Mouse (Mus musculus) lung, embryonic 15.5 days (tissue): Measurements from ENCODE around the gene Ttll1. TPM values are rescaled to one million over a fixed set of nuclear protein-coding genes. Genes with fewer than 3 reads are reported as not detected.
"Not testable (repeated sequence)": the region's sequence is repeated elsewhere in the genome, so short reads cannot be mapped to it uniquely, and the experiment has no call there.

Experiments used
- ATAC-seq: fragments of 200-750 bp; cut with Nextera tagmentation; 2 replicates; pipeline ENCODE4 v1.8.0; 2017; ENCODE audit warnings: moderate number of reproducible peaks, borderline replicate concordance; ENCODE audit not compliant: low FRiP score, low TSS enrichment; ENCODE audit errors: extremely low read depth
- H3K27ac ChIP-seq: fragments of 300-500 bp; sonication (generic); 2 replicates; pipeline ENCODE4 v1.5.1; 2015; ENCODE audit warnings: moderate library complexity, mild to moderate bottlenecking, inconsistent platforms
- H3K27me3 ChIP-seq: fragments of 300-500 bp; sonication (generic); 2 replicates; pipeline ENCODE4 v1.6.1; 2015; ENCODE audit warnings: inconsistent platforms
- H3K36me3 ChIP-seq: fragments of 300-500 bp; sonication (generic); 2 replicates; pipeline ENCODE4 v1.6.1; 2015; ENCODE audit warnings: inconsistent platforms
- H3K4me1 ChIP-seq: fragments of 300-500 bp; sonication (generic); 2 replicates; pipeline ENCODE4 v1.6.1; 2015; ENCODE audit warnings: inconsistent platforms
- H3K4me2 ChIP-seq: fragments of 300-500 bp; sonication (generic); 2 replicates; pipeline ENCODE4 v1.6.1; 2015; ENCODE audit warnings: inconsistent platforms, mild to moderate bottlenecking, moderate library complexity
- H3K4me3 ChIP-seq: fragments of 300-500 bp; sonication (generic); 2 replicates; pipeline ENCODE4 v1.5.1; 2015; ENCODE audit warnings: mild to moderate bottlenecking, inconsistent platforms
- H3K9ac ChIP-seq: fragments of 300-500 bp; sonication (generic); 2 replicates; pipeline ENCODE4 v1.6.1; 2015; ENCODE audit warnings: inconsistent platforms
- H3K9me3 ChIP-seq: fragments of 300-500 bp; sonication (generic); 2 replicates; pipeline ENCODE4 v1.6.1; 2016; ENCODE audit warnings: inconsistent platforms
- WGBS: fragments of 180-500 bp; shearing (Covaris S2); methylation state at CpG from one replicate; pipeline ENCODE4 v1.1.7; 2015; 5-methylcytosine and 5-hydroxymethylcytosine counted together
- polyA plus RNA-seq: library from polyadenylated mRNA; unstranded; fragments of >200 nt; fragmentation: Nextera tagmentation; extraction: Ambion mirVana; gene quantifications from 2 replicates; pipeline ENCODE4 v1.2.1, GENCODE M21; 2015

Gene Ttll1
- polyA plus RNA-seq, 1 experiment from 2014 or later = 23.1 TPM

GRCm38 (mm10) chr15:83463369-83464082 is 47.2 kb downstream of the Ttll1 start:
- Histone ChIP-seq H3K4me2 (peak overlapping the region; percentile 73), H3K9me3 (no peaks in the 10 kb centered on the region), H3K4me1 (peaks cover 18% of the 10 kb centered on the region), H3K36me3 (no peaks in the 10 kb centered on the region), H3K4me3 (peak overlapping the region; percentile 74), H3K27ac (peak overlapping the region; percentile 77; the same call in 1 of the 2 replicates), H3K9ac (peak overlapping the region; percentile 79), H3K27me3 (no peaks in the 10 kb centered on the region)
- WGBS = 3% methylated on average over 17 of the region's 17 CpGs
- ATAC-seq = no peak

DNA sequence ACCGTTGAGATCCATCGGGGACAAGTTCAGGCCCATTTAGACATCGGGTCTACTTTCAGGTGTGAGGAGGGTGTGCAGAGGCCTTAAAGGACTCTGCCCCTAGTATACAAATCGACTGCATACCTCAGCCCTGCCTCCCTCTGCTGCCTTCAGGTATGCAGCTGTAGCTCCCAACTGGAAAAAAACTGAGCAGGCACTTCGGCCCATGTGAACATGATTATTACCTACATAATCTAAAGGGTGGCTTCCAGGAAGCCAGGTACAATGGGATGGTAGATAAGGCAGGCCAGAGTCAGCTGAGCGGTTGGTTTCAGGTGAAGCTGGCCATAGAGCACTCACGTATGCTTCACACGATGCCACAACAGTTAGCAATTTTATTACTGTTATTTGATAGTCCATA is 48.3 kb downstream of the Ttll1 start:
- not testable (repeated sequence) for H3K9ac ChIP-seq, H3K27ac ChIP-seq, H3K4me3 ChIP-seq, H3K36me3 ChIP-seq, ATAC-seq, H3K9me3 ChIP-seq, H3K27me3 ChIP-seq
- Histone ChIP-seq H3K4me2 (peak overlapping the region; percentile 73; the same call in 1 of the 2 replicates), H3K4me1 (peaks cover 18% of the 10 kb centered on the region)
- WGBS = 84% methylated on average over 8 of the region's 8 CpGs

DNA sequence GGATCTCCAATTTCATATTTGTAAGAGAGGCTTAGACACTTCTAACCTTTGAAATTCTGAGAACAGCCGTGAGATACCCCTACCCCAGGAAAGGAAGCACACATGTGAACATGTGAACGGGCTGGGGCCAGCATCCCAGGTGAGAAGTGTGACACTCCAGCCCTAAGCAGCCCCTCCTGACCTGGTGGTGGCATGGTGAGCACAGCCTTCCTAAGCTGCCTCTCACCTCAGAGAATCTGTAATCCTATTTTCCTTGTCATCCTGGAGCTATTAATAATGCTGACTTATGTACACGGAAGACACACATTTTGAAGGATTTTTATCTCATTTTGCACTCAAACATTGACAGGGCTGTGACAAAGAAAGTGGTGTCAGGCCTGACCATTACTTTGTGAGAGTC is 49.8 kb downstream of the Ttll1 start:
- Histone ChIP-seq H3K9ac (no peak overlapping the region), H3K9me3 (no peaks in the 10 kb centered on the region), H3K36me3 (no peaks in the 10 kb centered on the region), H3K4me1 (peaks cover 18% of the 10 kb centered on the region), H3K4me3 (no peak overlapping the region), H3K27ac (no peak overlapping the region), H3K27me3 (no peaks in the 10 kb centered on the region), H3K4me2 (no peak overlapping the region)
- ATAC-seq = no peak
- WGBS = 66% methylated on average over 3 of the region's 3 CpGs

DNA sequence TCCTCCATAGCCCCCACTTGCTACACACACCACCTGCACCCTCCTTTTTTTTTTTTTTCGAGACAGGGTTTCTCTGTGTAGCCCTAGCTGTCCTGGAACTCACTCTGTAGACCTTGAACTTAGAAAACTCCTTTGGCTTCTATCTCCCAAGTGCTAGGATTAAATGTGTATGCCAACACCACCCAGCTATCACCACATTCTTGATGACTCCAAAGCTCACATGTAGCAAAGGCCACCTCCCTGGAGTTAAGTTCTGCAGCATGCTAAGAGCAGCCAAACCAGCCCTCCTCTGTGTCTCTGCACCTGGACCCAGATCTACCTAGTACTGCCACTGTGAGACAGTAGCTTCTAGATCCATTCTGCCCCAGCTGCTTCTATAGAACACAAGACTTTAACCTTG is 53.2 kb downstream of the Ttll1 start:
- no peaks in the 10 kb centered on the region for H3K9me3 ChIP-seq
- H3K4me3 ChIP-seq = no peak overlapping the region
- H3K27ac ChIP-seq = no peak overlapping the region
- ATAC-seq = no peak
- no peaks in the 10 kb centered on the region for H3K27me3 ChIP-seq
- 79% methylated on average over 1 of the region's 1 CpGs for WGBS
- H3K36me3 ChIP-seq = no peaks in the 10 kb centered on the region
- H3K4me2 ChIP-seq = no peak overlapping the region
- H3K9ac ChIP-seq = no peak overlapping the region
- H3K4me1 ChIP-seq = peaks cover 14% of the 10 kb centered on the region

DNA sequence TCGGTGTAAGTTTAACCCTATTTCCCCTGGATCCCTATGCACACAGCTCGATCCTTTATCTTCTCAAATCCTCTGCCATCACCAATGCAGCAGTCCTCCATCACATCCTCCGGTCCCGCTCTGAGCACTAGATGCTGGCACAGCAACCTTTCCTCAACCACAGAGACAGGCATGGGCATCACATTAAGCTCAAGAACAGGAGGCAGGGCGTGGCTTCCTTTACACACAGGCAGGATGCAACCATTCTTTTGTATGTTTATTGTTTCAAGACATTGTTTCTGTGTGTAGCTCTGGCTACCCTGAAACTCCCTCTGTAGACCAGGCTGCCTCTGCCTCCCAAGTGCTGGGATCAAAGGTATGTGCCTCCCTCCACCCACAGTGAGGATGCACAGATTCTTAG is 55.1 kb downstream of the Ttll1 start:
- H3K9me3 ChIP-seq = no peaks in the 10 kb centered on the region
- H3K27me3 ChIP-seq = no peaks in the 10 kb centered on the region
- ATAC-seq = no peak
- H3K27ac ChIP-seq = no peak overlapping the region
- peaks cover 28% of the 10 kb centered on the region for H3K4me1 ChIP-seq
- 79% methylated on average over 5 of the region's 5 CpGs for WGBS
- H3K4me2 ChIP-seq = no peak overlapping the region
- no peak overlapping the region for H3K4me3 ChIP-seq
- H3K36me3 ChIP-seq = no peaks in the 10 kb centered on the region
- no peak overlapping the region for H3K9ac ChIP-seq

DNA sequence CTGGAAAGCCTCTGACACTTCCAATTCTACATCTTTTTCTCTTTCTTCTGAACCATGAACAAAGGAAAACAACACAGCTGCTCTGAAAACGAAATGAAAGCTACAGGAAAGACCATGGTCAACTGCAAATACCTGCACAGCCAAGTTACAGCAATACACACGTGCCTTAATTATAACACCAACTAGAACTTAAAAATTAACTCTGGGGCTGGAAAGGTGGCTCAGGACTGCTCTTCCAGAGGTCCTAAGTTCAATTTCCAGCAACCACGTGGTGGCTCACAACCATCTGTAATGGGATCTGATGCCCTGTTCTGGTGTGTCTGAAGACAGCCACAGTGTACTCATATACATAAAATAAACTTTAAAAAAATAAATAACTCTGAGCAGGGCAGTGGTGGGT is 55.7 kb downstream of the Ttll1 start:
- no peak overlapping the region for H3K27ac ChIP-seq
- no peak overlapping the region for H3K4me2 ChIP-seq
- H3K36me3 ChIP-seq = no peaks in the 10 kb centered on the region
- H3K9ac ChIP-seq = no peak overlapping the region
- H3K27me3 ChIP-seq = no peaks in the 10 kb centered on the region
- no peak for ATAC-seq
- H3K4me3 ChIP-seq = no peak overlapping the region
- H3K9me3 ChIP-seq = no peaks in the 10 kb centered on the region
- 73% methylated on average over 3 of the region's 3 CpGs for WGBS
- peaks cover 28% of the 10 kb centered on the region for H3K4me1 ChIP-seq

- whole genome bisulfite sequencing = 82% methylated on average over 7 of the region's 7 CpGs
- ATAC-seq = no peak
- Histone ChIP-seq H3K27me3 (no peaks in the 10 kb centered on the region), H3K36me3 (no peaks in the 10 kb centered on the region), H3K9me3 (no peaks in the 10 kb centered on the region), H3K4me3 (no peak overlapping the region), H3K9ac (no peak overlapping the region), H3K4me2 (no peak overlapping the region), H3K27ac (no peak overlapping the region), H3K4me1 (peaks cover 28% of the 10 kb centered on the region)
These were observed 56.3 kb downstream of the Ttll1 start for GRCm38 (mm10) chr15:83454419-83454818.

GRCm38 (mm10) chr15:83453879-83454278 is 56.8 kb downstream of the Ttll1 start:
- no peak for ATAC-seq
- Histone ChIP-seq H3K27ac (no peak overlapping the region), H3K36me3 (no peaks in the 10 kb centered on the region), H3K4me1 (peaks cover 29% of the 10 kb centered on the region), H3K27me3 (no peaks in the 10 kb centered on the region), H3K9me3 (no peaks in the 10 kb centered on the region), H3K9ac (no peak overlapping the region), H3K4me2 (no peak overlapping the region), H3K4me3 (no peak overlapping the region)
- WGBS = 79% methylated on average over 3 of the region's 3 CpGs

DNA sequence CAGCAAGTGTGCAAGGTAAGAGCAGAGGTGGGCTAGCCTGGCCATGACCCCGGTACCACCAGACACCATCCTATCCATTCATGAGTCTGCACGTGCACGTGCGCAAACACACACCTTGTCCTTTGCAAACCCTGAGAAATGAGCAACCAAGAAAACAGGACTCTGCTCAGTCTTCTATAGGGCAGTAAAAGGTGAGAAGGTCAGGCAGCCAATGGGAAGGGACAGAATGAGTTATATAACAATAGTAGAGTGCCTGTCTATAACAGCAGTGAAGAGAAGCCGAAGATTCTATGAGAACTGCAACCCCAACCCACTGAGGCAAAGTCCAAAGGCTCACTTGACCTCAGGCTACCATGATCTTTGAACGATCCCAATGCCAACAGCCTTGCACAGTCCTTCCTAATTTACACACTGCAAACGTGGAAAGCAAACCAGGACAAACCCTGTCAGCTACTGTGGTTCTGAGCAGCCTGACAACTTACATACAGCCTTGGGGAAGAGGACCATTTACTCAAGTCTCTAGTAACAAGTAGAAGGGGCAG is 58.4 kb downstream of the Ttll1 start:
- H3K27ac ChIP-seq = peak overlapping the region; percentile 51; the same call in 1 of the 2 replicates
- WGBS = 82% methylated on average over 7 of the region's 7 CpGs

DNA sequence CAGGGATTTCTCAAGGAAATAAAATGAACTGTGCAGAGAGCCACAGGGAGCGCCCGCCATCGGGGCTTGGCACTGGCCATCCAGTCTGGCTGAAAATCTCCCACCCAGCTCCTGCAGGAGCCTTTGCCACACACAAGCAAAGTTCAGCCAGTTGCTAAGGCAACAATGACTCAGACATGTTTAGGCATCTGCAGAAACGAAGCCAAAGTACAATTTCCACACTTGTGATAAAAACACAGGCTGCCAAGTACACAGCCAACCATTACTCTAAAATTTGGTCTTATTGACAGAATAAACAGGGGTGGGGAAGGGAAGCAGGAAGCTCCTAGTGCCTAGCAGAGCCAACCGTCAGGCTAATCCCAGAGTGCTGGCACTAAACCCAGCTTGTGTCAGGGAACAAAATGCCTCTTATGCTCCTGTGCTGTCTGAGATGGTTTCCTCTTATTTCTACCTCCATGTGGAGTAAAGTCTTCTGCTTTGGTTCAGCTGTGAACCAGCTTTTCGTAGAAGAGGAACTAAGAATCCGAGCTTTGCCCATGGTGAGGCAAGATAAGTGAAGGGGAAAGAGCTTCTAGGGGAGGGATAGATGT is 59.0 kb downstream of the Ttll1 start:
- WGBS = 55% methylated on average over 7 of the region's 7 CpGs
- H3K9me3 ChIP-seq = no peaks in the 10 kb centered on the region
- H3K4me2 ChIP-seq = no peak overlapping the region
- no peaks in the 10 kb centered on the region for H3K36me3 ChIP-seq
- peak overlapping the region; percentile 51 for H3K27ac ChIP-seq
- H3K4me1 ChIP-seq = peaks cover 50% of the 10 kb centered on the region
- no peak overlapping the region for H3K4me3 ChIP-seq
- H3K9ac ChIP-seq = no peak overlapping the region
- no peaks in the 10 kb centered on the region for H3K27me3 ChIP-seq
- ATAC-seq = peak; percentile 39; the same call in 1 of the 2 replicates

More for the DNA sequence above, 58.4 kb downstream of the Ttll1 start:
- Histone ChIP-seq H3K36me3 (no peaks in the 10 kb centered on the region), H3K27me3 (no peaks in the 10 kb centered on the region), H3K4me3 (no peak overlapping the region), H3K9me3 (no peaks in the 10 kb centered on the region), H3K4me1 (peaks cover 45% of the 10 kb centered on the region), H3K9ac (no peak overlapping the region), H3K4me2 (no peak overlapping the region)
- no peak for ATAC-seq

DNA sequence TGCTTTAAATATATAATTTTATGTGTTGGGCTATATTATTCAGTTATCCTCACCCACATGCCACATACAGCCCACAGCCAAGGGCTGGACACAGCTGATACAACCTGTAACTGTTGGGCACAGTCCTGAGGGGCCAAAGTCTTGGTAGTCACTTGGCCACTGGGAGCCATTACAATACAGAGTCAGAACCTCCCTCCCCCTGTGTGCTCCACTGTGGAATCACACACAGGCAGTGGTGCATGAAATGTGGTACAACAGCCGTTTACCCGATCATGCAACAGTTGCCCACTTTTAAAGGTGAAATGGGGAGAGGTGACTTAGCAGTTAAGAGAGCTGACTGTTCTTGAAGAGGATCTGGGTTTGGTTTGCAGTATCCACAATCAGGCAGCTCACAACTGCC is 60.7 kb downstream of the Ttll1 start:
- Histone ChIP-seq H3K9ac (no peak overlapping the region), H3K27me3 (no peaks in the 10 kb centered on the region), H3K4me1 (peaks cover 63% of the 10 kb centered on the region), H3K27ac (no peak overlapping the region), H3K4me2 (no peak overlapping the region), H3K9me3 (no peaks in the 10 kb centered on the region), H3K36me3 (no peaks in the 10 kb centered on the region), H3K4me3 (no peak overlapping the region)
- no peak for ATAC-seq
- WGBS = 92% methylated on average over 2 of the region's 2 CpGs

- H3K9ac ChIP-seq = no peak overlapping the region
- no peak overlapping the region for H3K4me2 ChIP-seq
- H3K27me3 ChIP-seq = no peaks in the 10 kb centered on the region
- ATAC-seq = no peak
- no peaks in the 10 kb centered on the region for H3K36me3 ChIP-seq
- H3K27ac ChIP-seq = 0 out of 2 replicates have a peak overlapping the region, but pooled peaks have one; percentile 3
- WGBS = 41% methylated on average over 5 of the region's 5 CpGs
- no peak overlapping the region for H3K4me3 ChIP-seq
- no peaks in the 10 kb centered on the region for H3K9me3 ChIP-seq
- peaks cover 71% of the 10 kb centered on the region for H3K4me1 ChIP-seq
These were observed 62.0 kb downstream of the Ttll1 start for GRCm38 (mm10) chr15:83448646-83449045.
